Mouse (Mus musculus) limb, embryonic 12.5 days (tissue): ENCODE measurements around the gene Grk2. TPM values are rescaled to one million over a fixed set of nuclear protein-coding genes. Genes with fewer than 3 reads are reported as not detected.
"Not testable (repeated sequence)": the region's sequence is repeated elsewhere in the genome, so short reads cannot be mapped to it uniquely, and the experiment has no call there.

Experiments
- ATAC-seq: fragments of 200-750 bp; cut with Nextera tagmentation; 2 replicates; pipeline ENCODE4 v1.8.0; 2017; ENCODE audit warnings: low read depth, moderate TSS enrichment; ENCODE audit not compliant: insufficient number of reproducible peaks, insufficient read depth, low FRiP score, low TSS enrichment
- H3K27ac ChIP-seq: fragments of 300-500 bp; sonication (generic); 2 replicates; pipeline ENCODE4 v1.5.1; 2016; ENCODE audit warnings: mild to moderate bottlenecking, moderate library complexity
- H3K27me3 ChIP-seq: fragments of 300-500 bp; sonication (generic); 2 replicates; pipeline ENCODE4 v1.6.1; 2016; ENCODE audit warnings: mild to moderate bottlenecking, moderate library complexity
- H3K36me3 ChIP-seq: fragments of 300-500 bp; sonication (generic); 2 replicates; pipeline ENCODE4 v1.6.1; 2016; ENCODE audit warnings: mild to moderate bottlenecking, moderate library complexity
- H3K4me1 ChIP-seq: fragments of 300-500 bp; sonication (generic); replicated peaks from 2 replicates; pipeline ENCODE4 v1.6.1; 2016
- H3K4me2 ChIP-seq: fragments of 300-500 bp; sonication (generic); 2 replicates; pipeline ENCODE4 v1.6.1; 2016; ENCODE audit warnings: mild to moderate bottlenecking, moderate library complexity
- H3K4me3 ChIP-seq: fragments of 300-500 bp; sonication (generic); replicated peaks from 2 replicates; pipeline ENCODE4 v1.5.1; 2016; ENCODE audit warnings: mild to moderate bottlenecking
- H3K9ac ChIP-seq: fragments of 300-500 bp; sonication (generic); replicated peaks from 2 replicates; pipeline ENCODE4 v1.6.1; 2016; ENCODE audit warnings: mild to moderate bottlenecking, moderate library complexity
- H3K9me3 ChIP-seq: fragments of 300-500 bp; sonication (generic); 2 replicates; pipeline ENCODE4 v1.6.1; 2016; ENCODE audit warnings: mild to moderate bottlenecking, moderate library complexity
- WGBS: fragments of 180-500 bp; shearing (Covaris S2); methylation state at CpG from one replicate; pipeline ENCODE4 v1.1.7; 2016; 5-methylcytosine and 5-hydroxymethylcytosine counted together
- microRNA-seq: library from miRNA; unstranded; fragments of <30 nt; microRNA quantifications from one replicate; pipeline ENCODE4, GENCODE M21; 2017
- polyA plus RNA-seq: library from polyadenylated mRNA; unstranded; fragments of >200 nt; fragmentation: Nextera tagmentation; extraction: Ambion mirVana; gene quantifications from 2 replicates; pipeline ENCODE4 v1.2.1, GENCODE M21; 2016

Gene Grk2
- polyA plus RNA-seq, 1 experiment from 2014 or later = 16.1 TPM

DNA sequence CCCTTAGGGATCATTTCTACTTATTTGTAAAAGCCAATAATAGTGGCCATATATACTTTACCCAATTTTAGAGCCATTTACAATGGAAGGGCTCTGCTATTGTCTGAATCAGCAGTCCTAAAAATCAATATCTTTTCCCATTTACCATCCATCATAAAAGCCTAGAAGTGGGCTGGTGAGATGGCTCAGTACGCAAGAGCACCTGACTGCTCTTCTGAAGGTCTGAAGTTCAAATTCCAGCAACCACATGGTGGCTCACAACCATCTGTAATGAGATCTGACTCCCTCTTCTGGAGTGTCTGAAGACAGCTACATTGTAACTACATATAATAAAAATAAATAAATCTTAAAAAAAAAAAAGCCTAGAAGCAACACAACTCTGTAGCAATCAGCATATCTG, 57.3 kb downstream of the Grk2 start:
- not testable (repeated sequence) for H3K27ac ChIP-seq, H3K4me3 ChIP-seq, H3K27me3 ChIP-seq, H3K4me2 ChIP-seq, H3K9ac ChIP-seq, H3K36me3 ChIP-seq, H3K4me1 ChIP-seq, ATAC-seq, H3K9me3 ChIP-seq
- WGBS = 63% methylated on average over 1 of the region's 1 CpGs

DNA sequence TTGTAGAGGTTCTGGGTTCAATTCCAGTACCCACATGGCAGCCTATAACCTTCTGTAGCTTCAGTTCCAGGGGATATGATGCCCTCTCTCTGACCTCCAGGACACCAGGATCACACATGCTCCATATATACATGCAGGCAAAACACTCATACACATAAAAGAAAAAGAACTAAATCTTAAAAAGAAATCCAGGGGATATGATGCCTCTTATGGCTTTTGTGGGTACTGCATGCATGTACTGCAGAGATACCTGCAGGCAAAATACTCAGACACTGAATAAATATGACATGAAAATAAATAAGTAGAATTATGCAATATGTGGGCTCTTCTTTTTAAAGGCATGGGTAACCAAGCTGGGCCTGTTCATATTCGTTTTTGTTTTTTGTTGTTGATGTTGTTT, 59.0 kb downstream of the Grk2 start:
- H3K27me3 ChIP-seq = 0 out of 2 replicates have a peak, but pooled peaks cover 7% of the 10 kb centered on the region
- H3K4me3 ChIP-seq = no peak overlapping the region
- no peak overlapping the region for H3K27ac ChIP-seq
- no peaks in the 10 kb centered on the region for H3K36me3 ChIP-seq
- no peaks in the 10 kb centered on the region for H3K9me3 ChIP-seq
- H3K4me1 ChIP-seq = no peaks in the 10 kb centered on the region
- 45% methylated on average over 1 of the region's 1 CpGs for WGBS
- no peak overlapping the region for H3K4me2 ChIP-seq
- ATAC-seq = no peak
- H3K9ac ChIP-seq = no peak overlapping the region

DNA sequence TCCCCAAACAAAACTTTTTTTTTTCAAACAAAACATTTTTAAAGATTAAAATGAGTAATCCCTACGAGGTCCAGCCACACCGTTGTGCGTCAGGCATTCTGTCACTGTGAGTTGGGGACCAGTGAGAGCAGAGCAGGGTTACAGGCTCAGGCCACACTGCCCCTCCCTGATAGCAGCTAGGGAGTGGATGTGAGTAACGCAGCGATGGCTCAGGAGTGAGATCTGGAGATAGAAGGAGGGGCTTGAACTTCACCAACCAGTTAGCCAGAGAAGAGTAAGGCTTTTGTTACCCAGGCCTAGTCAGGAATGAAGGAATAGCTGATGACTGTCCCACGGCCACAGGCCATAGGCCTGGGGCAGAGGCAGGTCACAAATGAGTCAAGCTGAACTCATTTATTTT, 61.2 kb downstream of the Grk2 start:
- no peak for ATAC-seq
- Histone ChIP-seq H3K4me1 (peaks cover 10% of the 10 kb centered on the region), H3K4me3 (no peak overlapping the region), H3K9me3 (no peaks in the 10 kb centered on the region), H3K9ac (no peak overlapping the region), H3K36me3 (no peaks in the 10 kb centered on the region), H3K27ac (no peak overlapping the region), H3K27me3 (0 out of 2 replicates have a peak, but pooled peaks cover 10% of the 10 kb centered on the region), H3K4me2 (no peak overlapping the region)
- 84% methylated on average over 6 of the region's 6 CpGs for WGBS

DNA sequence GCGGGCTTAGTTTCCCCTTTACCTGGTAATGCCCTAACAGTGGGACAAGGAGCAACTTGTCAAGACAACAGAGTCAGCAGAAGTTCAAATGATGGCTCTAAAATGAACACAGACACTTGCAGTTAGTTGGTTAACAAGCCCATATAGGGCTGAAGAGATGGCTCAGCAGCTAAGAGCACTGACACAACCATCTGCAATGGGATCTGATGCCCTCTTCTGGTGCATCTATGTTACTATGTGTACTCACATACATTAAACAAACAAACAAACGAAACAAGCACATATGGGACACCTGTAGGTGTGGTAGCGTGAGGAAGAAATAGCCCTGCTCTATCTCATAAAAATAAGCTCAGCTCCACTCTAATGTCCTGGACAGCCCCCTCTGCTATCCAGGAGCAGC, 63.6 kb downstream of the Grk2 start:
- no peak overlapping the region for H3K4me3 ChIP-seq
- H3K36me3 ChIP-seq = no peaks in the 10 kb centered on the region
- no peaks in the 10 kb centered on the region for H3K9me3 ChIP-seq
- H3K27me3 ChIP-seq = 0 out of 2 replicates have a peak, but pooled peaks cover 10% of the 10 kb centered on the region
- H3K4me2 ChIP-seq = no peak overlapping the region
- WGBS = 59% methylated on average over 3 of the region's 3 CpGs
- ATAC-seq = no peak
- H3K27ac ChIP-seq = no peak overlapping the region
- H3K9ac ChIP-seq = no peak overlapping the region
- H3K4me1 ChIP-seq = peaks cover 11% of the 10 kb centered on the region

DNA sequence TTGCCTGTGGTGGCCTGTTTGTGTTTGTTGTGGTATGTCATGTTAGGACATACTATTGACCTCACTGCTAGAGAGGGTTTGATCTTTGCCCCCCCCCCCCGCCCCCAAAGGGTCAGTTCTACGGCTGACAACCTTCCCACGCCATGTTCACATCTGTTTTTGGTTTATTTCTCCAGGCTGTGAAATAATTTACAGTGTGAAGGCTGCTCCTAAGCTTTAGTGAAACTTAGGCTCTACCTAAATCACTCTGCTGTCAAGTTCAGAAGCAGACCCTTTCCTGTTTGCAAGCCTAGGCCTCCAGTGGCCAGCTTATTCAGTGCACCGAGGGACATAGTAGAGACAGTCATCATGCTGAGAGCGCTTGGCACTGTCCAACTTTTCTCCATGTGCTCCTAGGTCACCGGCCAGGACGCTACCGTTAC, 65.8 kb downstream of the Grk2 start:
- Histone ChIP-seq H3K9me3 (no peaks in the 10 kb centered on the region), H3K4me2 (no peak overlapping the region), H3K4me1 (peaks cover 18% of the 10 kb centered on the region), H3K9ac (no peak overlapping the region; the same call in 1 of the 2 replicates), H3K4me3 (no peak overlapping the region), H3K36me3 (no peaks in the 10 kb centered on the region), H3K27me3 (0 out of 2 replicates have a peak, but pooled peaks cover 10% of the 10 kb centered on the region), H3K27ac (0 out of 2 replicates have a peak overlapping the region, but pooled peaks have one; percentile 29)
- no peak for ATAC-seq
- 20% methylated on average over 8 of the region's 8 CpGs for WGBS

Small RNAs within 50 kb of the gene (microRNA-seq; reads per million reads assigned to microRNA genes)
- gene Mir6985 = not detected

Other genes with a start within 250 kb of the Grk2 start
- not detected in 2 replicates for gene Gstp3, start 246.7 kb downstream of the Grk2 start, polyA plus RNA-seq
- gene Cabp2, start 224.6 kb downstream of the Grk2 start, polyA plus RNA-seq = not detected in 2 replicates
- gene Cdk2ap2, start 209.0 kb downstream of the Grk2 start, polyA plus RNA-seq = 66.9 and 67.1 TPM in 2 replicates
- gene Pitpnm1, start 206.2 kb downstream of the Grk2 start, polyA plus RNA-seq = 11.6 and 13.0 TPM in 2 replicates
- gene Aip, start 180.4 kb downstream of the Grk2 start, polyA plus RNA-seq = 86.5 and 87.5 TPM in 2 replicates
- gene Gpr152, start 166.4 kb downstream of the Grk2 start, polyA plus RNA-seq = not detected in 2 replicates
- gene Cabp4, start 162.2 kb downstream of the Grk2 start, polyA plus RNA-seq = 0.12 and 0.14 TPM in 2 replicates
- 125 and 131 TPM in 2 replicates for gene Coro1b, start 157.6 kb downstream of the Grk2 start, polyA plus RNA-seq
- gene Ptprcap, start 152.6 kb downstream of the Grk2 start, polyA plus RNA-seq = 1.3 and 1.4 TPM in 2 replicates
- 63.3 and 69.4 TPM in 2 replicates for gene Rps6kb2, start 142.9 kb downstream of the Grk2 start, polyA plus RNA-seq
- 2.3 and 3.1 TPM in 2 replicates for gene Carns1, start 130.7 kb downstream of the Grk2 start, polyA plus RNA-seq
- 0.60 and 1.5 TPM in 2 replicates for gene Tbc1d10c, start 114.9 kb downstream of the Grk2 start, polyA plus RNA-seq
- 834 and 845 TPM in 2 replicates for gene Ppp1ca, start 114.2 kb downstream of the Grk2 start, polyA plus RNA-seq
- gene Rad9a, start 104.6 kb downstream of the Grk2 start, polyA plus RNA-seq = 38.4 and 44.9 TPM in 2 replicates
- 8.6 and 9.1 TPM in 2 replicates for gene Clcf1, start 92.0 kb downstream of the Grk2 start, polyA plus RNA-seq
- not detected in 2 replicates for gene AC109138.7, start 91.9 kb downstream of the Grk2 start, polyA plus RNA-seq
- gene Pold4, start 74.3 kb downstream of the Grk2 start, polyA plus RNA-seq = 13.8 and 16.2 TPM in 2 replicates
- gene Ssh3, start 37.0 kb downstream of the Grk2 start, polyA plus RNA-seq = 9.1 and 11.6 TPM in 2 replicates
- 12.6 and 12.9 TPM in 2 replicates for gene Ankrd13d, start 23.1 kb downstream of the Grk2 start, polyA plus RNA-seq
- 56.3 and 63.9 TPM in 2 replicates for gene Kdm2a, start 92.1 kb upstream of the Grk2 start, polyA plus RNA-seq
- 39.2 and 55.1 TPM in 2 replicates for gene Rhod, start 133.2 kb upstream of the Grk2 start, polyA plus RNA-seq
- 0.63 and 0.88 TPM in 2 replicates for gene Syt12, start 171.2 kb upstream of the Grk2 start, polyA plus RNA-seq
- not detected in 2 replicates for gene 2010003K11Rik, start 192.4 kb upstream of the Grk2 start, polyA plus RNA-seq
- 20.6 and 24.0 TPM in 2 replicates for gene Pcx, start 204.2 kb upstream of the Grk2 start, polyA plus RNA-seq